Mouse (Mus musculus) midbrain, embryonic 14.5 days (tissue): Measurements from ENCODE around the gene Bpifb2. TPM values are rescaled to one million over a fixed set of nuclear protein-coding genes. Genes with fewer than 3 reads are reported as not detected.
"Not testable (repeated sequence)": the region's sequence is repeated elsewhere in the genome, so short reads cannot be mapped to it uniquely, and the experiment has no call there.

Experiments
- ATAC-seq: fragments of 200-750 bp; cut with Nextera tagmentation; 2 replicates; pipeline ENCODE4 v1.8.0; 2017; ENCODE audit warnings: moderate number of reproducible peaks, moderate library complexity; ENCODE audit not compliant: low FRiP score, low TSS enrichment
- DNase-seq: peaks from one replicate; pipeline ENCODE4 v3.0.0-alpha.2; 2015
- H3K27ac ChIP-seq: fragments of 300-500 bp; sonication (generic); replicated peaks from 2 replicates; pipeline ENCODE4 v1.5.1; 2014; ENCODE audit warnings: mild to moderate bottlenecking, low read depth, low read length, moderate library complexity
- H3K27me3 ChIP-seq: fragments of 300-500 bp; sonication (generic); 2 replicates; pipeline ENCODE4 v1.6.1; 2014; ENCODE audit warnings: low read length, control low read depth, mixed read lengths; ENCODE audit not compliant: control insufficient read depth, insufficient read depth
- H3K36me3 ChIP-seq: fragments of 300-500 bp; sonication (generic); 2 replicates; pipeline ENCODE4 v1.6.1; 2014; ENCODE audit warnings: low read length, control low read depth; ENCODE audit not compliant: control insufficient read depth, insufficient read depth
- H3K4me1 ChIP-seq: fragments of 300-500 bp; sonication (generic); 2 replicates; pipeline ENCODE4 v1.6.1; 2014; ENCODE audit warnings: mild to moderate bottlenecking, antibody characterized with exemption, low read length, control low read depth; ENCODE audit not compliant: control insufficient read depth, insufficient read depth
- H3K4me2 ChIP-seq: fragments of 300-500 bp; sonication (generic); 2 replicates; pipeline ENCODE4 v1.6.1; 2014; ENCODE audit warnings: mild to moderate bottlenecking, low read length, moderate library complexity
- H3K4me3 ChIP-seq: fragments of 300-500 bp; sonication (generic); replicated peaks from 2 replicates; pipeline ENCODE4 v1.5.1; 2014; ENCODE audit warnings: low read depth, low read length
- H3K9ac ChIP-seq: fragments of 300-500 bp; sonication (generic); replicated peaks from 2 replicates; pipeline ENCODE4 v1.6.1; 2014; ENCODE audit warnings: mild to moderate bottlenecking, low read length, moderate library complexity
- H3K9me3 ChIP-seq: fragments of 300-500 bp; sonication (generic); 2 replicates; pipeline ENCODE4 v1.6.1; 2016; ENCODE audit warnings: low read length, control low read depth, mixed read lengths; ENCODE audit not compliant: control insufficient read depth
- WGBS: fragments of 180-500 bp; shearing (Covaris S2); extraction: QIAGEN DNeasy Blood & Tissue Kit; methylation state at CpG from one replicate; pipeline ENCODE4 v1.1.7; 2014; 5-methylcytosine and 5-hydroxymethylcytosine counted together
- polyA plus RNA-seq: library from polyadenylated mRNA; unstranded; fragments of >200 nt; fragmentation: Nextera tagmentation; extraction: Ambion mirVana; gene quantifications from 2 replicates; pipeline ENCODE4 v1.2.1, GENCODE M21; 2014

The Bpifb2 gene
- not detected in 2 replicates for polyA plus RNA-seq

DNA sequence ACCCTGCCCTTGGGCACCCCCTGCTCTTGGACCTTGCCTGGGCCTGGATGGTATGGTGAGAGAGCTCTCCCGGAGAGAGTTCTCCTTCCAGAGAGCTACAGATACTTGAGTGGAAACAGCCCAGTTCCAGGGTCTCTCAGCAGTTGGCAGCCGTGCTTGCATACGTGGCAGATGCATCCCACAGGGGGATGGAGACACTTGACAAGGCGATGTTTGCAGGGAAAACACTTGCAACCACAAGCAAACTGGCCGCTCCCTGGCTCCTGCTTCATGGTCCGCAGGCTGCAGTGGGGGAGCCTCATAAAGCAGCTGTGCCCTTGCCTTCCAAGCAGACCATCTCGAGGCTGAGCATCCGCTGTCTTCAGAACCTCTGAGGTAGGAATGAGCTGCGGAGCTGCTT is at the start of gene Bpifb2:
Gene Bpifb2 (plus strand): TSS at position 301 of the 400 bp plus-strand sequence.
- Histone ChIP-seq H3K9ac (no peak within 1 kb of the TSS), H3K9me3 (no peaks in the 10 kb centered on the region), H3K4me3 (no peak within 1 kb of the TSS), H3K4me1 (no peaks in the 10 kb centered on the region), H3K4me2 (no peak within 1 kb of the TSS), H3K36me3 (no peaks in the 10 kb centered on the region), H3K27ac (no peak within 1 kb of the TSS), H3K27me3 (no peaks in the 10 kb centered on the region)
- 75% methylated on average over 9 of the region's 9 CpGs for whole genome bisulfite sequencing
- DNase-seq = no peak
- no peak for ATAC-seq

DNA sequence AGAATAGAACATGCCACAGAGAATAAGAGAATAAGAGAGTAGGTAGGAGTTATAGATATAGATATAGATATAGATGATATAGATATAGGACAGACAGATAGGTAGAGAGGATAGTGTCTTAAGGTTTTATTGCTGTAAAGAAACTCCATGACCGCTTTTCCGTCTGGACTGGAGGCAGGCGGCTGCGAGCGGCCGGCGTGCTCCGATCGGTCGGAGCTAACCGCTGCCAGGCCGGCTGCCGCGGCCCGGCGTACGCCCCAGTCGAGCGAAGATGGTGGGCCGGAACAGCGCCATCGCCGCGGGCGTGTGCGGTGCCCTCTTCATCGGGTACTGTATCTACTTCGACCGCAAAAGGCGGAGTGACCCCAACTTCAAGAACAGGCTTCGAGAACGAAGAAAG is 48.9 kb upstream of the Bpifb2 start:
- H3K4me3 ChIP-seq = not testable (repeated sequence)

DNA sequence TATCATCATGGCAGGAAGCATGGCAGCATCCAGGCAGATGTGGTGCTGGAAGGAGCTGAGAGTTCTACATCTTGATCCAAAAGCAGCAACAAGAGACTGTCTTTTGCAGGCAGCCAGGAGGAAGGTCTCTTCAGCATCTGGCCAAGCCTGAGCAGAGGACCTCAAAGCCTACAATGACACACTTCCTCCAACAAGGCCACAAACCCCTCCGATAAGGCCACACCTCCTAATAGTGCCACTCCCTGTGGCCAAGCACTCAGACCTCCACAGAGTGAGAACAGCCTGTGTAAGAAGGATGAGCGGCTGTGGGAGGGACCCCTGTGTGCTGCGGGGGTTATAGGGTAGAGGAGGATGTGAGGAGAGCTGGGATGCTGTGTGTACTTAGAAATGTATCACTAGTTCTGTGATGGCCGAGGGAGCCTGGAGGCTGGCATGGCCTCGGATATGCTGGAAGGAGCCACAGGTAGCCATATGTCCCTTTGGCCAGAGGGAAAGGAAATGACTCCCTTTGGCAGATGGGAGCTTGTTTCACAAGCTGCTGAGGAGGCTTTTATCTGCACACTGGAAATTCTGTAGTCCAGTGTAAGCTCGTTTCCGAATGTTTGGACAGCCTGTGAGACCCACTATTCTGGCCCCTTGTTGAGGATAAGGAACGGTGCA is 47.5 kb upstream of the Bpifb2 start:
- no peaks in the 10 kb centered on the region for H3K4me1 ChIP-seq
- H3K9ac ChIP-seq = no peak overlapping the region
- H3K27me3 ChIP-seq = no peaks in the 10 kb centered on the region
- DNase-seq (no peak), ATAC-seq (no peak)
- WGBS = 88% methylated on average over 8 of the region's 8 CpGs
- H3K36me3 ChIP-seq = no peaks in the 10 kb centered on the region
- H3K4me2 ChIP-seq = no peak overlapping the region
- H3K9me3 ChIP-seq = no peaks in the 10 kb centered on the region
- H3K4me3 ChIP-seq = no peak overlapping the region
- no peak overlapping the region for H3K27ac ChIP-seq

More for the DNA sequence above, 48.9 kb upstream of the Bpifb2 start:
- WGBS = 72% methylated on average over 32 of the region's 32 CpGs
- H3K27me3 ChIP-seq, H3K27ac ChIP-seq, H3K9ac ChIP-seq, H3K36me3 ChIP-seq, H3K9me3 ChIP-seq, DNase-seq, H3K4me1 ChIP-seq, H3K4me2 ChIP-seq, ATAC-seq: not testable (repeated sequence)

DNA sequence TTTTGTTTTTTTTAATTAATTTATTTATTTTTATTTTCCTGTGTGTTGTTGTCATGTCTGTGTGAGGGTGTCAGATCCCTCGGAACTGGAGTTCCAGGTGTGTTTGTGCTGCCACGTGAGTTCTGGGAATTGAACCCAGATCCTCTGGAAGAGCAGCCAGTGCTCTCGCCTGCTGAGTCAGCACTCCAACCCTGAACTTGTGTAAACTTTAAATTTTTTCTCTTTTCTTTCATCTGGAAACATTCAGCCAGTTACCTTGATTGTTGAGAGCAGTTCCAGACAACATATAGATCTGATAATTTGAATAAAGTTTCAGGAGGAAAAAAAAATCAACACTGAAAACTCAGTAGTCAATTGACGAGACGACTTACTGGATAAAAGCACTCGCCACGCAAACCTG is 46.1 kb upstream of the Bpifb2 start:
- Histone ChIP-seq H3K4me3 (no peak overlapping the region), H3K9me3 (no peaks in the 10 kb centered on the region), H3K4me1 (no peaks in the 10 kb centered on the region), H3K36me3 (no peaks in the 10 kb centered on the region), H3K4me2 (no peak overlapping the region), H3K27me3 (no peaks in the 10 kb centered on the region), H3K9ac (no peak overlapping the region), H3K27ac (no peak overlapping the region)
- ATAC-seq (no peak), DNase-seq (no peak)
- 87% methylated on average over 7 of the region's 7 CpGs for WGBS

DNA sequence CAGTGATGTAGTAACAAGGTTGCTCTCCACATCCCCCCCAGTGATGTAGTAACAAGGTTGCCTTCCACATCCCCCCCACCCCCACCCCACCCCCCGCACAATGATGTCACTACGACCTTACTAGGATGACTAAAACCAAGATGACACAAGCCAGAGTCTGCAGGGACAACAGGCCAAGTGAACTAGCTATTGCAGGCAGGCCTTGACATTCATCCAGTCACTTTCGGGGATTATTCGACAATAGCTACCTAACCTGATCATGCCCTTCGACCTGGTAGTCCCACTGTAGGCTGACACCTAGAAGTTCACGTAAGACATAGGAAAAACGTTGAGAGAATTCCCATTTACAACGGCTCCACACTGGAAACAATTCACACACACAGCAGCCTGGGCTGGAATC is 41.6 kb upstream of the Bpifb2 start:
- H3K36me3 ChIP-seq = no peaks in the 10 kb centered on the region
- 92% methylated on average over 8 of the region's 8 CpGs for WGBS

DNA sequence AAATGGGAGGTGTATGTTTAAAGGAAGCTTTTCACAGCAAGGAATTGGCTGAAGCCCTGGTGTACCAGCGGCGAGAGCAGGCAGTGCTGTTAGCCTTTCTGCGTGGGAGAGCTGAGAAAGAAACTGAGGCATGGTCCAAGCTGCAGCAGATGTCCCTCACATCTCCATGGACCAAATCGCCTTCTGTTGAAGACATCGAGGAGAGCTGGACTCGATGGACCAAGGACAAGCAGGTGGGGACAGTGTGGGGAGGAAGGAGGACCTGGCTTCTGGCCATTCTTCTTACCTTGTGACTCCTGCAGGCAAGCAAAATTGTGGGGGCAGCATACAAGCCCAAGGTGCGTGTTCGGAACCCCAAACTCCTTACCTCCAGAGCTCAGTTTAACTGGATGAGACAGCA is 32.0 kb upstream of the Bpifb2 start:
- no peak for ATAC-seq
- Histone ChIP-seq H3K9me3 (no peaks in the 10 kb centered on the region), H3K27me3 (no peaks in the 10 kb centered on the region), H3K4me2 (no peak overlapping the region), H3K4me1 (no peaks in the 10 kb centered on the region), H3K9ac (no peak overlapping the region), H3K4me3 (no peak overlapping the region), H3K36me3 (no peaks in the 10 kb centered on the region), H3K27ac (no peak overlapping the region)
- no peak for DNase-seq
- WGBS = 88% methylated on average over 8 of the region's 8 CpGs

More for the DNA sequence above, 41.6 kb upstream of the Bpifb2 start:
- H3K4me1 ChIP-seq = no peaks in the 10 kb centered on the region
- no peak overlapping the region for H3K9ac ChIP-seq
- DNase-seq (no peak), ATAC-seq (no peak)
- H3K4me3 ChIP-seq = no peak overlapping the region
- no peaks in the 10 kb centered on the region for H3K27me3 ChIP-seq
- H3K9me3 ChIP-seq = no peaks in the 10 kb centered on the region
- no peak overlapping the region for H3K27ac ChIP-seq
- H3K4me2 ChIP-seq = no peak overlapping the region

DNA sequence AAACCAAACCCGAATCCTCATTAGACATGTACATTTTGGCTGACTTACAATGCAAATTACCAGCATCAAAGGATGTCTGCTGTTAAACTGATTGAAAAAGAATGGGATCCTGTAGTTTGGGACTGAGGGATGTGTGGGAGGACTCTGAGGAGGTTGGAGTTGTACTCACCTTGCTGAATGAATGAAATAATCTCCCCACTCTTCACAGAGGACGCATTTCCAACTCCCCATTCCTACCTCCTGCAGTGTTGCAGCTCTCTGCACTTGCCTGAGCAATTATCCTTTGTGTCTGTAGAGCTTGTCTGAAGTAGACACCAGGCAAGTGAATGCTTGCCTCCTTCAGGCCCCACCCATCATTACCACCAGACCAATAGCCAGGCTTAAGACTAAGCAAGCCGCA is 26.5 kb upstream of the Bpifb2 start:
- H3K36me3 ChIP-seq = no peaks in the 10 kb centered on the region
- no peaks in the 10 kb centered on the region for H3K27me3 ChIP-seq
- no peak overlapping the region for H3K4me3 ChIP-seq
- H3K4me2 ChIP-seq = no peak overlapping the region
- H3K9ac ChIP-seq = no peak overlapping the region
- no peak overlapping the region for H3K27ac ChIP-seq
- DNase-seq (no peak), ATAC-seq (no peak)
- 82% methylated on average over 3 of the region's 3 CpGs for WGBS
- no peaks in the 10 kb centered on the region for H3K4me1 ChIP-seq
- H3K9me3 ChIP-seq = no peaks in the 10 kb centered on the region

DNA sequence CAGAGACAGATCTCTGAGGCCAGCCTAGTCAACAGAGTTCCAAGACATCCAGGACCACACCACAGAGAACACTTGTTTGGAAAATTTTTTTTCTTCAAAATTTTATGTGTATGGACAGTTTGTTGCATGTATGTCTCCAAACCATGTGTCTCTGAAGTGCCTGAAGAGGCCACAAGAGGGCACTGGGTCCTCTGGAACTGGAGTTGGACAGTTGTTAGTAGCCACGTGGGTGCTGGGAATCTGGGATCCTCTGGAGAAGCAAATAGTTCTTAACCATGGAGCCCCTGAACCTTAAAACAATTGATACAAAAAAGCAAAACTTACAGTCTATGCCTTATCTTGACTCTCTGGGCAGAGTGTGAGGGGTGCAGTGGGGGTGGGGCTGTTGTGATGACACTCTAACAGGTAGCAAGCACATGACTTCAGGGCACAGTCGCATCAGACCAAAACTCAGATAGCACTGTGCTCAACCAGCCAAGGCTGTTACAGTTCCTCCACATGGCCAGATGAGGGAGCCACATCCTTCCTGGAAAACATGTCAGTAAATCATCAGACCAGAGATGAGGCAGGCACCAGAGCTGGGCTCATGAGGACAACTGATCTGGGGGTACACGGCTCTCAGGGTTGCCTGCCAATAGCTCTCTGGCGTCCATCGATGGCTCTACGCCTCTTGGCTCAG is 24.4 kb upstream of the Bpifb2 start:
- H3K27me3 ChIP-seq = no peaks in the 10 kb centered on the region
- H3K4me2 ChIP-seq = no peak overlapping the region
- WGBS = 89% methylated on average over 6 of the region's 6 CpGs
- no peaks in the 10 kb centered on the region for H3K4me1 ChIP-seq
- H3K9ac ChIP-seq = no peak overlapping the region
- H3K36me3 ChIP-seq = no peaks in the 10 kb centered on the region
- no peaks in the 10 kb centered on the region for H3K9me3 ChIP-seq
- H3K4me3 ChIP-seq = no peak overlapping the region
- DNase-seq (peak; percentile 8), ATAC-seq (no peak)
- no peak overlapping the region for H3K27ac ChIP-seq

DNA sequence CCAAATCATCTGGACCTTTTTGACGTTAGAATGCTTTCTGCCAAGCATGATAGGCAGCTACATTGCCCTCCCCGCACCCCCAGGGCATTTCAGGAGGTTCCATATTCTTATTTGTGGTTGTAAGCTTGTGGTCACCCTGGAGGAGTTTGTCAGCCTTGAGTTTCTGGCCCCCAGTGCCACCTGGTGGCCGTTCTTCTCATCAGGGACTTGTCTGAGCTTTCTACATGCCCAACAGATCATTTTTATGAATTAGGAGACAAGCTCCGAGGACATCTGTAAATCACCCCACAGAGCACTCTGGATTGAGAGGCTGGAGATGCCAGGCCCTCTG is 23.9 kb upstream of the Bpifb2 start:
- ATAC-seq = no peak
- no peak overlapping the region for H3K4me3 ChIP-seq
- WGBS = 59% methylated on average over 4 of the region's 4 CpGs
- H3K9me3 ChIP-seq = no peaks in the 10 kb centered on the region
- no peak overlapping the region for H3K27ac ChIP-seq
- no peaks in the 10 kb centered on the region for H3K27me3 ChIP-seq
- H3K9ac ChIP-seq = no peak overlapping the region
- peak; percentile 62 for DNase-seq
- no peaks in the 10 kb centered on the region for H3K36me3 ChIP-seq
- no peak overlapping the region for H3K4me2 ChIP-seq
- H3K4me1 ChIP-seq = no peaks in the 10 kb centered on the region
